Mouse (Mus musculus) liver, adult (tissue): ENCODE measurements around the gene Col1a1.

Experiments used
- GATA4 ChIP-seq: IDR thresholded peaks from 2 replicates; pipeline ENCODE4 v1.6.1; 2014; ENCODE audit warnings: mild to moderate bottlenecking, low read length; ENCODE audit not compliant: insufficient replicate concordance

Gene Col1a1

DNA sequence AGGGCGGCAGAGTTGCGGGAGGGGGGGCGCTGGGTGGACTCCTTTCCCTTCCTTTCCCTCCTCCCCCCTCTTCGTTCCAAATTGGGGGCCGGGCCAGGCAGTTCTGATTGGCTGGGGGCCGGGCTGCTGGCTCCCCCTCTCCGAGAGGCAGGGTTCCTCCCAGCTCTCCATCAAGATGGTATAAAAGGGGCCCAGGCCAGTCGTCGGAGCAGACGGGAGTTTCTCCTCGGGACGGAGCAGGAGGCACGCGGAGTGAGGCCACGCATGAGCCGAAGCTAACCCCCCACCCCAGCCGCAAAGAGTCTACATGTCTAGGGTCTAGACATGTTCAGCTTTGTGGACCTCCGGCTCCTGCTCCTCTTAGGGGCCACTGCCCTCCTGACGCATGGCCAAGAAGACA, at the start of gene Col1a1:
TSS of gene Col1a1 (plus strand) at position 180 of the 400 bp plus-strand sequence.
- TF ChIP-seq GATA4 = no peak

DNA sequence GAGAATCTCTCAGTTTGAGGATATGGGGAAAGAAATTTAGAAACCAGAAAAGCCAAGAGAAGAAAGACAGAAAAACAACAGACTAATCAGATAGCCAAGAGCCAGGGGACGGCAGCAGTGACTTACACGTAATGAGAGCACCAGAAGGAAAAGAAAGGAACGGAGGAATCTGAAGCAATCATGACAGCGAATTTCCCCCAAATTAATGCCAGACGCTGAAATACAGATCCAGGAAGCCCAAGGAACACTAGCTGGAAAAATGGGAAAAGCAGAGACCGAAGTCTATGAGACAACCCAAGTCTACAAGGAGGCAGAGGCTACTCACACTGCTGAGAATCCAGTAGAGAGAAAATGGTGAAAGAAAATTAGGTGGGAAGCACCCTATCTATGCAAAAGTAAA, 44.9 kb upstream of the Col1a1 start:
- TF ChIP-seq GATA4 = no peak

DNA sequence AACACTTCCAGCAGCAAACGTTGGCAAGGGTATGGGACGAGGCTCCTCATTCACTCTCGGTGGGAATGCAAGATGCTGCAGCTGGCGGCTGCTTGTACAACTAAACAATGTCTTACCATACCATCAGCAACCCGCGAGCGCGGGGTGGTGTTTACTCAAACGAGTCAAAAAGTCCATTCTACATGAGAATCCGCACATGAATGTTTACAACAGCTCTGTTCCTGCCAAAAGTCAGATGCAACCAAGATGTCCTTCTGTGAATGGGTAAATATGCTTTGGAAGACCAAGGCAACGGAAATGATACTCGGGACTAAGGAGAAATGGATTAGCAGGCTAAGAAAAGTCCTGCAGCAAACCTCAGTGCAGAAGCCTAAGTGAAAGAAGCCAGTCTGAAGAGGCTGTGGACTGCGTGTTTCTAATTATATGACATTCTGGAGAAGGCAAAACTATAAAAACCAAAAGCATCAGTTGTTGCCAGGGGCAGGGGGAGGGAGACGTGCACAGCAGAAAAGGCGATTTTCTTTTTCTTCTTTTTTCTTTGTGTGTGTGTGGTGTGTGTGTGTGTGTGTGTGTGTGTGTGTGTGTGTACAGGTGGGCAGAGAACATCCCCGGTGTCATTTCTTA, 39.2 kb upstream of the Col1a1 start:
- TF ChIP-seq GATA4 = no peak

DNA sequence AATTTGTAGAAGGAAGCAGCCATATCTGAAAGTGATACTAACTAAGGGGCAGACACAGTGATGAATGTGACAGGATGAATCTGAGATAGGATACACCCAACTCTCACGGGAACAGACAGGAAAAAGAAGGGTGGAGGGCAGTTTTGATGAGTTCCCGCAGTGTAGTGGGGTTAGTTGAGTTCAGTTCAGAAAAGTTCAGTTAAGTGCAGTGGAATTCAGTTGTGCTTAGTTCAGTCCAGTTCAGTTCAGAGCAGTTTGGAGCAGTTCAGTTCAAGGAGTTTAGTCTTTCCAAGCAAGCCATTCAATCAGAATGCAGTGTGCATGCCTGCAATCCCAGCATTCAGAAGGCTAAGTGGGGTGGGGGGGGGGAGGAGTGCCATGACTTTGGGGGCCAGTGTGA, 34.8 kb upstream of the Col1a1 start:
- TF ChIP-seq GATA4 = no peak

DNA sequence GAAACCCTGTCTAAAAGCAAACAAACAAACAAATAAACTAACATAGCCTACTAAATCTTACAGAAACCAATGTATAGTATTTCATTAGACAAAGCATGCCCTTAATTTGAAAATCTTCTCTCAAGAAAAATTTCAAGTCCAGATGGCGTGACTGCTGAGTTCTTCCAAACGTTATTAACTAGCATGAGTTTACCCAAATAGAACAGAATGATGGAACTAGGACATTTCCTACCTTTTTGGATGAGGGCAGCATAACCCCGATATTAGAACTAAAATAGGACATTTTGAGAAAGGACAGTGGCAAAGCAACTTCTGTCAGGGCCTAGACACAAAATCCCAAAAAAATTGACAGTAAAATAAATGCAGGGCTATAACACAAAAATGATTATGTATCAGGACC, 31.7 kb upstream of the Col1a1 start:
- TF ChIP-seq GATA4 = no peak

DNA sequence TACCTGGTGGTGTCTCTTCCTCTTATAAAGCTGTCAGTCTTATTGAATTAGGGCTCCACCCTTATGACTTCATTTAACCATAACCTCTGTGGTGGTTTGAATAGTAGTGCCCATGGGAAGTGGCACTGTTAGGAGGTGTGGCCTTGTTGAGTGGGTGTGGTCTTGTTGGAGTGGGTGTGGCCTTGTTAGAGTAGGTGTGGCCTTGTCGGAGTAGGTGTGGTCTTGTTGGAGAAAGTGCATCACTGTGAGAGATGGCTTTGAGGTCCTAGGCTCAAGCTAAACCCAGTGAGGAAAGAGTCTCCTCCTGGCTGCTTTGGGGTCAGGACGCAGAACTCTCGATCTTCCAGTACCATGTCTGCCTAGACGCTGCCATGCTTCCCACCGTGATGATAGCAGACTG, 25.1 kb upstream of the Col1a1 start:
- no peak for TF ChIP-seq GATA4

DNA sequence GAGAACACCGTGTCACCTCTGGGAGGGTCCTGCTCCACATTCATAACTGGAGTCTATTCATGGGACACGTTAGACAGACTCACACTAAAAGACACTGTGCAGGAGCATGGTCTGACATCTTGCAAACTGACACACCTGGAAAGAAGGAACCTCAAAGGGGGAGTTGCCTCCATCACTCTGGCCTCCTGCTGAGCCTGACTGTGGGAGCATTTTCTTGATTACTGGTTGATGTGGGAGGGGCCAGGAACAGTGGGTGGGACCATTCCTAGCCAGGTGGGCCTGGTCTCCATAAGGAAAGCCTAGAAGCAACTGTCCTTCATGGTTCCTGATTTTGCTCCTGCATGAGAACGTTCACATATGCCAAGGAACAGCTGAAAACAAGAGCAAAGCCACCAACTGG, 23.5 kb upstream of the Col1a1 start:
- TF ChIP-seq GATA4 = no peak

DNA sequence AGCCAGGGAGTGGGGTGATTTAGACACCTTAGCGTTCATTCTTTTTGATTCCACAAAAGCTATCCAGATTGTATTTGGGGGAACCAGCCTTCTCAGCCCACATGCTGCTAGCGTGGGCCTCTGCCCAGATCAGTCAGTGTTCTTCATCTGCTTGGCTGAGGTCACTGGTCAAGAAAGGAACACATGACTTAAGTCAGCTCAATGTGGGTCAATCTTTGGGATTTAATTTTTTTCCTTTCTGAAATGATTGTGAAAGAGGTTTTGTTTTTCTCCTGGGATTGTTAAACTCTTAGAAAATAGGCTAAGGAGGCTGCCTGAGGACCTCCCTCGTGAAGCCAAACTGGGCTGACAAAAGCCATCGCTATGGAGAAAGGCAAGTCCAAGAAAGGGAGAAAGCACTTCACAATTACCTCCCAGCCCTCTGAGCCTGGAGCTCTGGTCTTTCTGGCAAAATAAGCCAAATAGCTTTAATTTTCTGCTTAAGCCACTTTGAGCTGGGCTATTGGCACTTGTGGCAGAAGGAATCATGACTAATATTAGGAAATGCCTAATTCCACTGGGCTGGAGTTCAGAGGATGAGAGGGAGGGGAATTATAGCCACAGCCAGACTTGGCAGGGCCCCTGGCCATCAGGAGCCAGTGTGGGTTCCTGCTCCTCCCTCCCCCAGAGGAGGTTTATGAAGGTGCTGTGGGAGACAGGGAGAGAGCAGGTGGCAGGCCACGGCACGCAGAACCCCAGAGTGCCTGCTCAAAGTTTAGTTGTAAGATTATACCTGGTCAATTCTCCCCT, 22.5 kb upstream of the Col1a1 start:
- no peak for TF ChIP-seq GATA4

DNA sequence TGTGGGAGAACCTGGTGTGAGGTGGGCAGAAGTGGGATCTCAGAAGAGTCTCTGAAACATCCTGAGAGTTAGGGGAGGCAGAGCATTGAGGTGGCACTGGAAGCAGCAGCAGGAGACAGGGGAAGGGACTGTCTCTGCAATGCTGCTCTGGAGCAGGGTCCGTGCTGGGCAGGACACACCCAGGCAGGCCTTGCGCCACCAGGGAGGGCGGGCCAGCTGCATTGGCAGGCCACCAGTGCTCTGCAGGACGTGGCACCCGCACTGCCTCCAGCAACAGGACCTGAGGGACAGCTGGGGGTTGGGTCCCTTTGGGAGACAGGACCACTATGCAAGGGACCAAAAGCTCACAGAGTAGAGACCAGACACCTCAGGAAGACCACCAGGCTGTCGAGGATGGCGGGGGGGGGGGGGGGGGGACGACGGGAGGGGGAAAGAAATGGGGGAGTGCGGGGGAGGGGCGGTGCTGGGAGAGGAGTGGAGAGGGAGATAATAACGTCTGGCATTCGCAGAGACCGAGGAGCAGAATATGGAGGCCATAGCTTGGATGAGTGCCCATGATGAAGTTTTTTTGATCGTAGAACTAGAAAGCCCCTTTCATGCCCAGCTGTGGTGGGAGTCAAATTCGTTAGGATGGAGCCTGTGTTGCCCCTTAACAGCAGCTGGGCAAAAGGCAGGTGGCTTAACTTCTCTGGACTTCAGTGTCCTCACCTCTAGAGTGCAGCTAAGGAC, 20.2 kb upstream of the Col1a1 start:
- TF ChIP-seq GATA4 = no peak

DNA sequence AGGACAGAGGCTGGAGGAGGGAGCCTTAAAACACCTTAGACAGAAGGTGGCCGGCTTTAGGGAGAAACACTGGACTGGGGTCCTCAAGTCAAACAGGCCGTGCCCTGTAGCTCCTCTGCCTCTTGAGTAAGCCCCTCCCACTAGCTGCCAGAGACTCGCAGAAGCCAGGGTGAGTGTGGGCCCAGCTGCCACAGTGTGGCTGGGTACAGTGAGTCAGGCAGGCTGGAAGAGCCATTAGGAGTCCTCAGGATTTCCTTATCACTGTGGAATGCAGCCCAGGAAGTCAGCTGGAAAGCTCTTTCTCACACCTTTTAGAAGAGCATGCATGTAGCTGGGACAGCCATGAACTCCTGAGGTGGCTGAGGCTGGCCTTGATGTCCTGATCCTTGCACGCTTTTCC, 19.5 kb upstream of the Col1a1 start:
- TF ChIP-seq GATA4 = no peak

DNA sequence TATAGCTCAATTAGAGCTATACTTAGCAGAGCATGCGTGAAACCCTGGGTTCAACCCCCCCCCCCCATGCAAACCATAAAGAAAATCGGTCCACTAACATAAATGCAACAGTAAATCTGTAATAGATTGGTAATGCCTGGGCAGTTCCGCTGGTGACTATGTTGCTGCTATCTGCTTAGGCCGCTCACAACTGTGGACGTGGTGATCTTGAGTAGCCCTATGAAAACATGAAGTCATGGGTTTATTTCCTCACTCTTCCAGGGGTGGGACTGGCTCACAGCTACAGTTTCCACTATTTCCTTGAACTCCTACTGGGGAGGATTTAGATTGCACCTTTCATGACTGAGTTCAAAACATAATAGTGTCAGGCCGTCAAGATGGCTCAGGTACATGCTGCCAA, 18.3 kb upstream of the Col1a1 start:
- TF ChIP-seq GATA4 = no peak

DNA sequence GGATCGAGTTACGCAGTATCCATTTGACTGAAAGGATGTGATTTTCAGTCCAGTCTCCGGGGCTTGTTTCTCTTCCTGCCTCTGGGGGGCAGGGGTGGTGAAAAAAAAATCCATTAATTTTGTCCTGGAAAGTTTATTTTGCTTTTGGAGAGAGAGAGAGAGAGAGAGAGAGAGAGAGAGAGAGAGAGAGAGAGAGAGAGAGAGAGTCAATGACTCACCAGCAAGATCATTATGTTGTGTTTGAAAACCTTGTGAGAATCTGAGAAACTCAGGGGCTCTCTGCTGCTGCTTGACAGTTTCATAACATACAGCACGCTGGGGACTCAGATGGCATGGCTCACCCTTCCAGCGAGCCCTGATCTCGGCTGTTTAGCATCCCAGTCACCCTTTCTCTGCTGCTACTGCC, 15.0 kb upstream of the Col1a1 start:
- TF ChIP-seq GATA4 = no peak

DNA sequence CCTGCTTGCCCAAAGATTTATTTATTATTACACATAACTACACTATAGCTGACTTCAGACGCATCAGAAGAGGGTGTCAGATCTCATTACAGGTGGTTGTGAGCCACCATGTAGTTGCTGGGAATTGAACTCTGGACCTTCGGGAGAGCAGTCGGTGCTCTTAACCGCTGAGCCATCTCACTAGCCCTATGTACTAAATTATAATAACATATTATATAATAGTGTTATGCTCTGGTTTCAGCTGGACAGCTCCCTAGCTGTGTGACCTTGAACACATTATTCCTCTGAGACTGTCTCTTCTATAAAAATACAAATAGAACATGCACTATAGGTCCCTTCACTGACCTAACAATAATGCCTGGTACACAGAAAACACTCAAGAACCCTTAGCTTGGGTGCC, 11.0 kb upstream of the Col1a1 start:
- TF ChIP-seq GATA4 = no peak

DNA sequence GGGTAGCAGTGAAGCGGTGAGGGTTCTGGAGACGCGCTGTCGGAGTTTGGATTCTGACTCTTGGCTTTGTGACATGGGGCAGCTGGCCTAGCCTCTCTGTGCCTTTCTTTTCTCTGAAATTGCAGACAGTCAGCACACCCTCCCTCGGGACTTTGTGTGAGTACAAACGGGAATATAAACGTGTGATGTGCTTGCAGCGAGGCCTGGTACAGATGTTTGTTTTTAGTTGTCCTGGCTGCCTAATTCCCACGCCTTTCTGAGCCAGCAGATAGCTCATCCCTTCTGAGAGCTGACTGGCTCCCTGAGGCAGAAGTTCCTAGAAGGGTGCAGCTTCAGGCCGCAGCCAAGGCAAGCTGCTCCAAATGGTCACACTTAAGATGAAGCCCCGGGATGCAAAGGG, 9.6 kb upstream of the Col1a1 start:
- no peak for TF ChIP-seq GATA4

DNA sequence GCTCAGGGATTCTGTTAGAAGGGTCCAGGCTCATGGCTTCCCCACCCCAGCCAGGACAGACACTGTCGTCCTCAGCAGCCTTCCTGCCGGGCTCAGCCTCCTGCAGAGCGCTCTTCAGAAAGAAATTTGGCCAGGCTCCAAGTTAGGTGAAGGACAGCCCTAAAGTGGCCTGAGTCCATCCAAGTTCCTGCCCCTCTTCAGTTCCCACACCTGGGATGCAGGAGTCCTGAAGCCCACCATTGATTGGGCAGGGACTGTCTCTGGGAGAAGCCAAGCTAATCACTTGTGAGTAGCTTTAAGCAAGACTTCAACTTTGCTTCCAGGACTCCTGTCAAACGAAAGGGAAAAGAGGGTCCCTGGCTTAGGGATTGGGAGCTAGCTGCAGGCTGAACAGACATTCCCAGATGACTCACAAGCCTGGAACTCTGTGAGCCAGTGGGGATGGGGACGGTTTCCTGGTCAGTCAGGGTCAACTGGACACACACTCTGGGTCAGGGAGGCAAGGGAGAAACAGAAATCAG, 8.2 kb upstream of the Col1a1 start:
- TF ChIP-seq GATA4 = no peak

DNA sequence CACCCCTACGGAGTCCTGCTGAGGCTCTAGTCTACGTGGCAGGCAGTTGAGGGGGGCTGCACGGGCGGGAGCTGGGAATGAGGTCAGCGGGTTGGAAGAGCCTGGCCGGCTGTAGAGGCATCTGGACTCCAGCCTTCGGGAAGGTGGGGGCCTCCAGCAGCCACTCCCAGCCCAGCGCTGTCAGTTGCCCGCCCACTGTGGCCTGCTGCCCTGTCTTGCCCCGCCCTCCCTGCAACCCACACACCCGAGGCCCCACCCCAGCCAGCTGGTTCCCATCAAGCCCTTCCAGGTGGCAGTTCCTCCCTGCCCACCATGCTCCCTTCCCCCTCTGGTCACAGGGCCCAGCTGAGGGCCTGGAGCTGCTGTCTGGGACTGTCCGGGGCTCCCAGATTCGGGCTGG, 7.2 kb upstream of the Col1a1 start:
- no peak for TF ChIP-seq GATA4
